Comparison of ENCODE assay signal across 18 mouse cellular contexts in genomic region chr16:20375341-20375740, GRCm38 (mm10). TPM values are rescaled to one million over a fixed set of nuclear protein-coding genes. Genes with fewer than 3 reads are reported as not detected.
"Had no signal": no experiment of that assay in that cellular context is flagged by ENCODE, and none has a peak within 500 bp of the region (broad histone marks: within the 10 kb centered on the region; RNA-seq: fewer than 3 reads in every experiment).

No protein-coding gene starts in this region.

- H3K27ac ChIP-seq: lung, embryonic 15.5 days; macrophage; midbrain, embryonic 13.5 days; midbrain, embryonic 15.5 days; neural tube, embryonic 12.5 days; stomach, embryonic 15.5 days; stomach, postnatal 0 days had no signal

- H3K4me1 ChIP-seq: lung, embryonic 15.5 days; midbrain, embryonic 13.5 days; midbrain, embryonic 15.5 days; neural tube, embryonic 12.5 days; stomach, embryonic 15.5 days had no signal

- H3K27me3 ChIP-seq: lung, embryonic 15.5 days; megakaryocyte, embryonic 14.5 days; midbrain, embryonic 13.5 days; midbrain, embryonic 15.5 days; neural tube, embryonic 12.5 days; stomach, embryonic 15.5 days had no signal

- H3K4me3 ChIP-seq: lung, embryonic 15.5 days; megakaryocyte, embryonic 14.5 days; midbrain, embryonic 13.5 days; midbrain, embryonic 15.5 days; neural tube, embryonic 12.5 days; stomach, embryonic 15.5 days had no signal

- DNase-seq: lung, adult 2 months; lung, postnatal 14 days; lung, postnatal 36 days; right cerebral cortex, postnatal 14 days; thymus, postnatal 14 days; thymus, postnatal 36 days had no signal

RNA-seq across cellular contexts. Expression of gene Cyp2ab1, which starts 50.1 kb away (rescaled TPM):
- polyA plus RNA-seq: midbrain, embryonic 11.5 days; midbrain, embryonic 13.5 days; midbrain, embryonic 15.5 days; midbrain, postnatal 0 days; neural tube, embryonic 12.5 days; neural tube, embryonic 14.5 days; stomach, embryonic 15.5 days; stomach, postnatal 0 days; testis, adult 2 months had no signal
